Mouse (Mus musculus): Measurements from ENCODE around the gene Trabd2b. TPM values are rescaled to one million over a fixed set of nuclear protein-coding genes. Genes with fewer than 3 reads are reported as not detected.

Gene Trabd2b
- polyA plus RNA-seq, 1 experiment from 2014 or later: 0.59 TPM

GRCm38 (mm10) chr4:114411846-114412390 is 5.4 kb downstream of the Trabd2b start:
- Histone ChIP-seq H3K4me2 (no peak overlapping the region), H3K9ac (replicated peaks) (no peak overlapping the region), H3K36me3 (no peaks in the 10 kb centered on the region), H3K9me3 (no peaks in the 10 kb centered on the region), H3K4me1 (replicated peaks) (peaks cover 48% of the 10 kb centered on the region), H3K27ac (no peak overlapping the region), H3K27me3 (peaks cover 71% of the 10 kb centered on the region), H3K4me3 (replicated peaks) (no peak overlapping the region)
- 36% methylated on average over 6 of the region's 6 CpGs for WGBS
- no peak for ATAC-seq (ENCODE audit: insufficient number of reproducible peaks, insufficient read depth, low FRiP score, low TSS enrichment, low read depth)

DNA sequence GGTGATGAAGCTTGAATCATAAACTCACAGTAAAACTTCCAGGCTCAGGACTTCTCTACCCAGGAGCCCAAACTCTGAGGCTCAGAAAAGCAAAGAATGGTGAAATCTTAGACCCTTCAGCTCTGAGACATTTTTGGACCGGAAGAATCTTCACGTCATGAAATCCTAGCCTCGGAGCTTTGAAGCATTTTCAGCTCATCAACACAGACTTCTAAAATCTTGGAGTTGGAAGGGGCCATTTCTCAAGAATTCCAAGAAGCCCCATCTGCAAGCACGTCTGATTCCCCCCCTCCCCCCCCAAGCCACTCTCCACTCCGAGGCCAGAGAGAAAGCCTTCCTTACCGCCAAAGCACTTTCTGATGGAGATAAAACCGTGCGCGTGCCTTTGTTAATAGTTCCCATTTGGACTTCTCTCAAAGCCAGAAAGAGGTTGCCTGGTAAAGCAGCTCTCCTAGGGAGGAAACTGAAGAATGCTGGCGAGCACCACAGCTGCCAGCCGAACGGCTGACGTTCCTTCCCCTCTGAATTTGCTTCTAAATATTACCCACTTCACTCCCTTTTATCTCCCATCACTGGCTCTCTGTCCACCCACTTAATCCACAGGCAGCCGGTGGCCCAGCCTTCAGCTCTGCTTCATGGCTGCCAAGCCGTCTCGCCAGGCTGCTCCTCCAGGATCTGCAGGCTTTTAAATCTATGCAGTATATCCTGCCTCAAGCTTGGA is 9.6 kb downstream of the Trabd2b start:
- Histone ChIP-seq H3K27ac (0 out of 2 replicates have a peak overlapping the region, but pooled peaks have one; percentile 29), H3K9ac (replicated peaks) (no peak overlapping the region), H3K27me3 (peaks cover 56% of the 10 kb centered on the region), H3K4me2 (peak overlapping the region; percentile 26), H3K4me1 (replicated peaks) (peaks cover 25% of the 10 kb centered on the region), H3K36me3 (no peaks in the 10 kb centered on the region), H3K9me3 (no peaks in the 10 kb centered on the region), H3K4me3 (replicated peaks) (no peak overlapping the region)
- ATAC-seq (ENCODE audit: insufficient number of reproducible peaks, insufficient read depth, low FRiP score, low TSS enrichment, low read depth): no peak
- 32% methylated on average over 16 of the region's 16 CpGs for WGBS

- Histone ChIP-seq H3K4me2 (no peak overlapping the region), H3K9ac (replicated peaks) (no peak overlapping the region), H3K27ac (no peak overlapping the region), H3K36me3 (no peaks in the 10 kb centered on the region), H3K9me3 (no peaks in the 10 kb centered on the region), H3K4me1 (replicated peaks) (peaks cover 29% of the 10 kb centered on the region), H3K27me3 (peaks cover 61% of the 10 kb centered on the region), H3K4me3 (replicated peaks) (no peak overlapping the region)
- no peak for ATAC-seq (ENCODE audit: insufficient number of reproducible peaks, insufficient read depth, low FRiP score, low TSS enrichment, low read depth)
- WGBS: 85% methylated on average over 2 of the region's 2 CpGs
These were observed 13.6 kb downstream of the Trabd2b start for GRCm38 (mm10) chr4:114420154-114420553.

DNA sequence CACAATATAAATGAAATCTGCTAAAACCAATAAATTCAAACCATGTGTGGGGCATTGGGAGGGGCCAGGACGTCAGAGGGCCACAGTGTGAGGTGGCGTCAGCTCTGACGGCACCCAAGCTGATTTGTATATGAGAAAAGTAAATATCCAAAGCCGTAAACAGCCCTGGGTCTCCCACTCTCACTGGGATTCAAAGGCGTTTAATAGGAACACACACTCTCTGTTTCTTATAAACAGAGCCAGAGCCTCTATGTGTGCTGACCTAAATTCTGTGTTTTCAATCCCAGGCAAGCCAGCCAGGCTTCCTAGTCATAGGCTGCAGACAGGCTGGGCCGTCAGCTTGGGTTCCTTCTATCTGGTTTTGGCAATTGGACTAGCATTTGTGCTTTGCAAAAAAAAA is 16.6 kb downstream of the Trabd2b start:
- H3K4me1 ChIP-seq (replicated peaks): peaks cover 17% of the 10 kb centered on the region
- H3K4me2 ChIP-seq: peak overlapping the region; percentile 7; the same call in 1 of the 2 replicates
- no peak overlapping the region for H3K4me3 ChIP-seq (replicated peaks)
- 0 out of 2 replicates have a peak, but pooled peaks have one; percentile 34 for ATAC-seq (ENCODE audit: insufficient number of reproducible peaks, insufficient read depth, low FRiP score, low TSS enrichment, low read depth)
- no peak overlapping the region for H3K27ac ChIP-seq
- peaks cover 54% of the 10 kb centered on the region for H3K27me3 ChIP-seq
- H3K9ac ChIP-seq (replicated peaks): no peak overlapping the region
- 17% methylated on average over 6 of the region's 6 CpGs for WGBS
- H3K9me3 ChIP-seq: no peaks in the 10 kb centered on the region
- no peaks in the 10 kb centered on the region for H3K36me3 ChIP-seq

DNA sequence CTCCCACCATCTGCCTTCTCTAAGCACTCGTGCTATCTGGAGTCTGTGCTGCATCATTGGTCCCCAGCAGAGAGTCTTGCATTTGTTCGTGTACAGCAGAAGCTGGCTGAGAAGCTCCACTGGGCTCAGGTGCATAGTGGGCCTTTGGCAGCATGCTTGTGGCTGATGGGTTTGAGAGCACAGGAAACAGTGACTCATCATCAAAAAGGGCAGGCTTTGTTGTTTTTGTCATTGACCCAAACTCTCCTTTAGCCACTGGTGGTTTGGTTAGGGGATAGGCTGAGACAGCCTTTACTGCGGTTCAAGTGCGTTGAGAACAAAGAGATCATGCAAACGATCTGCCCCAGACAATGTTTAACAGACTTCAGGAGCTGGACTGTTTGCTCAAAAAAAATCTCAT is 19.3 kb downstream of the Trabd2b start:
- 45% methylated on average over 5 of the region's 5 CpGs for WGBS
- H3K9ac ChIP-seq (replicated peaks): no peak overlapping the region
- no peaks in the 10 kb centered on the region for H3K9me3 ChIP-seq
- peaks cover 33% of the 10 kb centered on the region for H3K27me3 ChIP-seq
- no peak overlapping the region for H3K4me3 ChIP-seq (replicated peaks)
- H3K27ac ChIP-seq: no peak overlapping the region
- H3K4me2 ChIP-seq: no peak overlapping the region
- H3K4me1 ChIP-seq (replicated peaks): peaks cover 17% of the 10 kb centered on the region
- no peak for ATAC-seq (ENCODE audit: insufficient number of reproducible peaks, insufficient read depth, low FRiP score, low TSS enrichment, low read depth)
- no peaks in the 10 kb centered on the region for H3K36me3 ChIP-seq

DNA sequence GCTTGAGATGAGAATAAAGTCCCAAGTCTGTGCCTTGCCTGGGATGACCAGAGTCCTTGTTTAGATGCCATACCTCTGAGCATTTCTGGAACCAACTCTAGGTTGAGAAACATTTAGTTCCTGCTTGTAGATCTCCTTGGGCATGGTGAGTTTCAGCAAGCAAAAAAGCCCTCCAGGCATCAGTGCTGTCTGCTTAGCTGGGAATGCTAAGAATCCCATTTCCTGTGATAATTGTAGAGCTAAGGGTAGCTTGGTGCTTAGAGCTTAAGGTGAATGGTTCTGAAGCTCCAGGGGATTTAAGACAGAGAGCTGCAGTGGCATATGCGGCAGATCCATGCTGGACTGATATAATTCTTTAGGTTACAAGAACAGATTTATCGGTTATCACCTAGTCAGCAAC is 26.2 kb downstream of the Trabd2b start:
- no peaks in the 10 kb centered on the region for H3K9me3 ChIP-seq
- no peaks in the 10 kb centered on the region; the same call in 1 of the 2 replicates for H3K27me3 ChIP-seq
- H3K4me1 ChIP-seq (replicated peaks): no peaks in the 10 kb centered on the region
- 83% methylated on average over 2 of the region's 2 CpGs for WGBS
- H3K36me3 ChIP-seq: no peaks in the 10 kb centered on the region
- no peak for ATAC-seq (ENCODE audit: insufficient number of reproducible peaks, insufficient read depth, low FRiP score, low TSS enrichment, low read depth)
- H3K27ac ChIP-seq: no peak overlapping the region
- H3K4me2 ChIP-seq: no peak overlapping the region
- no peak overlapping the region for H3K4me3 ChIP-seq (replicated peaks)
- no peak overlapping the region for H3K9ac ChIP-seq (replicated peaks)

GRCm38 (mm10) chr4:114433440-114433839 is 26.9 kb downstream of the Trabd2b start:
- no peak for ATAC-seq (ENCODE audit: insufficient number of reproducible peaks, insufficient read depth, low FRiP score, low TSS enrichment, low read depth)
- 74% methylated on average over 1 of the region's 1 CpGs for WGBS
- H3K27me3 ChIP-seq: no peaks in the 10 kb centered on the region

DNA sequence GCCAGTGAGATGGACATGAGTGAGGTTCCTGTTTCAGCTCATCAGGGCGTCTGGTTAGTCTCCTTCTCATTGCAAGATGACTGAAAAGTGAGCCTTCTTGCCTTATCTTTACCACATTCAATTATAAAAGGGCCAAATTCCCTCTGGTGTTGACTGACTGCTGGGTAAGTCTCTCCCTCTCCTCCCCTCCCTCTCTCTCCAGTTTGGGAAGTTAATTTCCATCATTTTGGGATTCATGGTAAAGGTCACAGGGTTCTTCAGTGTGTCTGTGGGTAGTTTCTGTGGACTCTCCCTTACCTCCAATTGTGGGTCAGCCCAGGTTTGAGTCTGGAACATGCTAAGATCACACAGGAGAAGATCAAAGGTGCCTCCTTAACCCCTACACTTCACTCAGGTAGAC is 28.2 kb downstream of the Trabd2b start:
- WGBS: 57% methylated on average over 1 of the region's 1 CpGs
- ATAC-seq (ENCODE audit: insufficient number of reproducible peaks, insufficient read depth, low FRiP score, low TSS enrichment, low read depth): no peak
- no peaks in the 10 kb centered on the region for H3K4me1 ChIP-seq (replicated peaks)
- no peaks in the 10 kb centered on the region for H3K36me3 ChIP-seq
- H3K27ac ChIP-seq: no peak overlapping the region
- H3K27me3 ChIP-seq: no peaks in the 10 kb centered on the region
- H3K4me3 ChIP-seq (replicated peaks): no peak overlapping the region
- H3K4me2 ChIP-seq: no peak overlapping the region
- no peaks in the 10 kb centered on the region for H3K9me3 ChIP-seq
- no peak overlapping the region for H3K9ac ChIP-seq (replicated peaks)

More at GRCm38 (mm10) chr4:114433440-114433839, 26.9 kb downstream of the Trabd2b start:
- H3K27ac ChIP-seq: no peak overlapping the region
- no peak overlapping the region for H3K9ac ChIP-seq (replicated peaks)
- no peak overlapping the region for H3K4me3 ChIP-seq (replicated peaks)
- H3K4me1 ChIP-seq (replicated peaks): no peaks in the 10 kb centered on the region
- H3K9me3 ChIP-seq: no peaks in the 10 kb centered on the region
- no peak overlapping the region for H3K4me2 ChIP-seq
- H3K36me3 ChIP-seq: no peaks in the 10 kb centered on the region

DNA sequence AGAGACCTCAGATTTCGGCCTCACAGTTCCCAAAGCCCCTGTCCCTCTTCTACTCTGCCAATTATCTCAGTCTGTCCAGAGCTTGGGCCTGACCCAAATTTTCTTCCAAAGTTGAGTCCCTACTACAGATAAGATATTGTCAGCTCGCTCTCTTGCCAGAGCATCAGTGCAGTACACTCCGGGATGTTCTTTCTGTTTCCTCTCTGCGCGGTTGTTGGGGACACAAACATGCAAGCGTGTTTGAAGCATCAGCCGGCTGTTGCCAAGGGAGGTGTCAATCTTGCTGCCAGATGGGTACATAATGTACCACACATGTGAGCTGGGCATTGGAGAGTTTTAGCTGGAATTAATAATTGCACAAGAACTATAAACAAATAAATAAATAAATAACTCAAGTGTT is 28.9 kb downstream of the Trabd2b start:
- Histone ChIP-seq H3K4me3 (replicated peaks) (no peak overlapping the region), H3K4me1 (replicated peaks) (no peaks in the 10 kb centered on the region), H3K36me3 (no peaks in the 10 kb centered on the region), H3K27me3 (no peaks in the 10 kb centered on the region), H3K9me3 (no peaks in the 10 kb centered on the region), H3K27ac (no peak overlapping the region), H3K4me2 (no peak overlapping the region), H3K9ac (replicated peaks) (no peak overlapping the region)
- 87% methylated on average over 7 of the region's 7 CpGs for WGBS
- no peak for ATAC-seq (ENCODE audit: insufficient number of reproducible peaks, insufficient read depth, low FRiP score, low TSS enrichment, low read depth)

DNA sequence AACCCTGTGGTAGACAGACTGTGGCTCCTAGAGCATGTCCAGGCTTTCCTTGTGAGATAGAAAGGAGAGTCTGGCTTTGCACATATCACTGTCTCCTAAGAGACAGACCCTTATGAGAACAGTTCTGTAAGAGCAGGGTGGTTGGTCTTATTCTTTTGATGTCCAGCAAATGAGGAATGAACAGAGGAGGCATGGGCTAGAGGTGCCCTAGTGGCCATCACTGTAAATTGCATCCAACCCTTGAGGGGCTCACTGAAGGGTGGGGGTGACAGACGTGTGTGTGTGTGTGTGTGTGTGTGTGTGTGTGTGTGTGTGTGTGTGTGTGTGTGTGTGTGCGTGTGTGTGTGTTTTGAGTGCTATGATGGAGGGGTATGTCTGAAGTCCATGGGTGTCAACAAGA is 32.2 kb downstream of the Trabd2b start:
- Histone ChIP-seq H3K27ac (no peak overlapping the region), H3K27me3 (no peaks in the 10 kb centered on the region), H3K4me2 (no peak overlapping the region), H3K9ac (replicated peaks) (no peak overlapping the region), H3K36me3 (no peaks in the 10 kb centered on the region), H3K9me3 (no peaks in the 10 kb centered on the region), H3K4me1 (replicated peaks) (no peaks in the 10 kb centered on the region), H3K4me3 (replicated peaks) (no peak overlapping the region)
- WGBS: 34% methylated on average over 2 of the region's 2 CpGs
- ATAC-seq (ENCODE audit: insufficient number of reproducible peaks, insufficient read depth, low FRiP score, low TSS enrichment, low read depth): no peak

- Histone ChIP-seq H3K4me1 (replicated peaks) (no peaks in the 10 kb centered on the region), H3K27ac (no peak overlapping the region), H3K27me3 (no peaks in the 10 kb centered on the region), H3K36me3 (no peaks in the 10 kb centered on the region), H3K9ac (replicated peaks) (no peak overlapping the region), H3K4me2 (no peak overlapping the region), H3K4me3 (replicated peaks) (no peak overlapping the region), H3K9me3 (no peaks in the 10 kb centered on the region)
- ATAC-seq (ENCODE audit: insufficient number of reproducible peaks, insufficient read depth, low FRiP score, low TSS enrichment, low read depth): no peak
- 64% methylated on average over 2 of the region's 2 CpGs for WGBS
These were observed 35.7 kb downstream of the Trabd2b start for GRCm38 (mm10) chr4:114442186-114442585.

- Histone ChIP-seq H3K4me2 (no peak overlapping the region), H3K4me1 (replicated peaks) (no peaks in the 10 kb centered on the region), H3K4me3 (replicated peaks) (no peak overlapping the region), H3K27ac (no peak overlapping the region), H3K36me3 (no peaks in the 10 kb centered on the region), H3K9ac (replicated peaks) (no peak overlapping the region), H3K9me3 (no peaks in the 10 kb centered on the region), H3K27me3 (no peaks in the 10 kb centered on the region)
- WGBS: 83% methylated on average over 3 of the region's 3 CpGs
- no peak for ATAC-seq (ENCODE audit: insufficient number of reproducible peaks, insufficient read depth, low FRiP score, low TSS enrichment, low read depth)
These were observed 36.1 kb downstream of the Trabd2b start for GRCm38 (mm10) chr4:114442661-114443060.
